Mouse (Mus musculus) midbrain, postnatal 0 days (tissue): ENCODE data around the gene Insig1. TPM values are rescaled to one million over a fixed set of nuclear protein-coding genes. Genes with fewer than 3 reads are reported as not detected.

Source experiments
- ATAC-seq: fragments of 200-750 bp; cut with Nextera tagmentation; 2 replicates; pipeline ENCODE4 v1.8.0; 2017; ENCODE audit warnings: moderate number of reproducible peaks, mild to moderate bottlenecking, moderate TSS enrichment, moderate library complexity; ENCODE audit not compliant: low FRiP score
- DNase-seq: peaks from one replicate; pipeline ENCODE4 v3.0.0-alpha.2; 2015; ENCODE audit warnings: low spot score
- H3K27ac ChIP-seq: fragments of 300-500 bp; sonication (generic); 2 replicates; pipeline ENCODE4 v1.5.1; 2014; ENCODE audit warnings: low read depth, mild to moderate bottlenecking, low read length, mixed read lengths
- H3K27me3 ChIP-seq: fragments of 300-500 bp; sonication (generic); 2 replicates; pipeline ENCODE4 v1.6.1; 2014; ENCODE audit warnings: low read length, control low read depth, mixed read lengths; ENCODE audit not compliant: insufficient read depth
- H3K36me3 ChIP-seq: fragments of 300-500 bp; sonication (generic); 2 replicates; pipeline ENCODE4 v1.6.1; 2014; ENCODE audit warnings: low read length, control low read depth, mixed read lengths; ENCODE audit not compliant: insufficient read depth
- H3K4me1 ChIP-seq: fragments of 300-500 bp; sonication (generic); 2 replicates; pipeline ENCODE4 v1.6.1; 2014; ENCODE audit warnings: mild to moderate bottlenecking, control low read depth, antibody characterized with exemption, low read length, mixed read lengths; ENCODE audit not compliant: insufficient read depth
- H3K4me2 ChIP-seq: fragments of 300-500 bp; sonication (generic); 2 replicates; pipeline ENCODE4 v1.6.1; 2014; ENCODE audit warnings: low read depth, mild to moderate bottlenecking, low read length, mixed read lengths; ENCODE audit not compliant: poor library complexity, severe bottlenecking
- H3K4me3 ChIP-seq: fragments of 300-500 bp; sonication (generic); 2 replicates; pipeline ENCODE4 v1.5.1; 2014; ENCODE audit warnings: low read depth, mild to moderate bottlenecking, low read length, moderate library complexity
- H3K9ac ChIP-seq: fragments of 300-500 bp; sonication (generic); replicated peaks from 2 replicates; pipeline ENCODE4 v1.6.1; 2014; ENCODE audit warnings: mild to moderate bottlenecking, low read length, moderate library complexity, mixed read lengths; ENCODE audit not compliant: poor library complexity, severe bottlenecking
- H3K9me3 ChIP-seq: fragments of 300-500 bp; sonication (generic); 2 replicates; pipeline ENCODE4 v1.6.1; 2016; ENCODE audit warnings: low read length, control low read depth
- CTCF ChIP-seq: IDR thresholded peaks from 2 replicates; pipeline ENCODE4 v1.5.1; 2016; ENCODE audit warnings: antibody characterized with exemption, mild to moderate bottlenecking
- WGBS: fragments of 180-500 bp; shearing (Covaris S2); extraction: QIAGEN DNeasy Blood & Tissue Kit; methylation state at CpG from one replicate; pipeline ENCODE4 v1.1.7; 2014; 5-methylcytosine and 5-hydroxymethylcytosine counted together
- polyA plus RNA-seq: library from polyadenylated mRNA; unstranded; fragments of >200 nt; fragmentation: Nextera tagmentation; extraction: Ambion mirVana; gene quantifications from 2 replicates; pipeline ENCODE4 v1.2.1, GENCODE M21; 2015
- total RNA-seq: library from RNA; depleted of rRNA; stranded (reverse); fragments of >200 nt; gene quantifications from 2 replicates; pipeline ENCODE4 v1.2.3, GENCODE M21; 2014

The Insig1 gene
- total and polyA plus RNA-seq, 2 experiments from 2014 or later: 97.9 to 164 TPM

DNA sequence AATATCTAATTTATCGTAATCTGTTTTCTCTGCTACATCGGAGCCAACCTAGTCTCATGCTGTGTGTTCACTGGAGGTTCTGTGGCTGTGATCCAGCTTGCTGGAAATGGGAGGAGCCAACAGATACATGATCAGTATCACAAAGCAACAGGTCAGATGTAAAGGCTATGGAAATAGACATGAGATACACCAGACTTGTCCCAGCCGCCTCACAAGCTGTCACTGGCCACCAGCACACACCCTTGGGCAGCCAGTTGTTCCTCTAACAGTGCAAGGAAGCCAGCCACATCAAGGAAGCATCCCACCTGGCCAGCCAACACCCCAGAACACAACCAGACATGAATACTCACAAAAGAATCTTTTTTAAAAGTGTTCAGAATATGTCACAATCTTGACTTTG lies 23.2 kb downstream of the Insig1 start:
- Histone ChIP-seq H3K9me3 (no peaks in the 10 kb centered on the region), H3K4me1 (no peaks in the 10 kb centered on the region), H3K4me3 (no peak overlapping the region), H3K9ac (no peak overlapping the region), H3K27ac (no peak overlapping the region), H3K4me2 (no peak overlapping the region), H3K36me3 (no peaks in the 10 kb centered on the region), H3K27me3 (no peaks in the 10 kb centered on the region)
- DNase-seq (no peak), ATAC-seq (no peak)
- TF ChIP-seq CTCF: no peak
- 77% methylated on average over 3 of the region's 3 CpGs for WGBS

DNA sequence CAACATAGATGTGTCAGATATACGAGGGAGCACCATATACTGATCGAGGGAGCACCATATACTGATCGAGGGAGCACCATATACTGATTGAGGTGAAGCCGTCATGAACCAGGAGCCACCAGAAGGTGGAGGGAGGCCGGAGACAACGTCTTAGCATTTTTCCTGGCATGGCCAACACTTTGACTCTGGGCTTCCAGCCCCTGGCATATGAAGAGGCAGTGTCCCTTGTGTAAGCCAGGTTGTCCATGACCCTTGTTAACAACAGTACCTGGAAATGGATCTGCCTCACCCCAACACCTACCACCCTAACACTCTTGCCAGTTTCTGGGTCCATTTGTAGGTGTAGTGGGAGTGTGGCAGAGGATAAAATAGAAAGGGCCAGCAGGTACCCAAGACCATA lies 23.7 kb downstream of the Insig1 start:
- 77% methylated on average over 6 of the region's 6 CpGs for WGBS
- no peak overlapping the region for H3K4me3 ChIP-seq
- H3K27me3 ChIP-seq: no peaks in the 10 kb centered on the region
- TF ChIP-seq CTCF: no peak
- no peaks in the 10 kb centered on the region for H3K36me3 ChIP-seq
- no peak overlapping the region for H3K4me2 ChIP-seq
- no peak overlapping the region for H3K9ac ChIP-seq
- DNase-seq: no peak
- no peaks in the 10 kb centered on the region for H3K9me3 ChIP-seq
- ATAC-seq: no peak
- H3K4me1 ChIP-seq: no peaks in the 10 kb centered on the region
- H3K27ac ChIP-seq: no peak overlapping the region

DNA sequence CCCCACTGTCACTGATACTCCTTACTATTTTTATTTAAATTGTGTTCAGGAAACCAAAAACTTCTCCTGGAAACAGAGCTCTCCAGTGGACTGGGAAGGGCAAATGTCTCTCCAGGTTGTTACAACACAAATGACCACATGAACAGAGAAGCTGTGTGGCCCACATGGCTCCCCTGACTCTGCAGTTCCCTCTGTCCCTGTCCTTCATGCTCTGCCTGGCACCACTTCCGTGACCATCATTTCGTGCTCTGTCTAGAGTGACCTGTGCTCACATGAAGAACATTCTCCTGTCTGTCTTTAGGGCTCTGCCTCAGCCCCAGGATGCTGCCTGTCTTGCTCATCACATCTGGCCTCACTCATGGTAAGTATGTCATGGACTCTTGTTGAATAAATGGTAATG lies 24.5 kb downstream of the Insig1 start:
- TF ChIP-seq CTCF: no peak
- WGBS: 83% methylated on average over 2 of the region's 2 CpGs
- no peak overlapping the region for H3K4me3 ChIP-seq
- no peak overlapping the region for H3K4me2 ChIP-seq
- H3K27ac ChIP-seq: no peak overlapping the region
- no peaks in the 10 kb centered on the region for H3K9me3 ChIP-seq
- H3K4me1 ChIP-seq: no peaks in the 10 kb centered on the region
- DNase-seq: no peak
- H3K36me3 ChIP-seq: no peaks in the 10 kb centered on the region
- H3K27me3 ChIP-seq: no peaks in the 10 kb centered on the region
- no peak for ATAC-seq
- H3K9ac ChIP-seq: no peak overlapping the region

DNA sequence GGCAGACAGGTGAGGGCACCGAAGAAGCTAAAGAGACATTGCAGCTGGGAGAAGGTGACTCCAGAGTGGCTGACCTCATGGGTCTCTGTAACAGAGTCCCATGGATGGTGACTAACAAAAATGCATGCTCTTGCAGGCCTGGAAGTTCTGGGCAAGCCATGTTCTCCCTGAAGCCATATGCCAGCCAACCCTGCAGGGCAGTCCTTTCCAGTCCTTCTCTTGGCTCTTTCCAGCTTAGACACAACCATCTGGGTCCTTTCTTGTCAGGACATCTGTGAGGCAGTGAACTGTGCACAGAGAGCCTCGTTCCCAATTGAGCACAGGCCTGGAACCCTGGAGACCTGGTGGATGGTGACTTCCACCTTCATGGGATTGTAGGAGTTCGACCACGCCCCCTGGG lies 35.8 kb downstream of the Insig1 start:
- H3K36me3 ChIP-seq: no peaks in the 10 kb centered on the region
- no peak for ATAC-seq
- H3K4me2 ChIP-seq: no peak overlapping the region
- no peak overlapping the region for H3K27ac ChIP-seq
- no peak overlapping the region for H3K4me3 ChIP-seq
- DNase-seq: no peak
- no peak overlapping the region for H3K9ac ChIP-seq
- no peaks in the 10 kb centered on the region for H3K9me3 ChIP-seq
- H3K4me1 ChIP-seq: no peaks in the 10 kb centered on the region
- no peak for TF ChIP-seq CTCF
- 66% methylated on average over 4 of the region's 4 CpGs for WGBS
- H3K27me3 ChIP-seq: no peaks in the 10 kb centered on the region

DNA sequence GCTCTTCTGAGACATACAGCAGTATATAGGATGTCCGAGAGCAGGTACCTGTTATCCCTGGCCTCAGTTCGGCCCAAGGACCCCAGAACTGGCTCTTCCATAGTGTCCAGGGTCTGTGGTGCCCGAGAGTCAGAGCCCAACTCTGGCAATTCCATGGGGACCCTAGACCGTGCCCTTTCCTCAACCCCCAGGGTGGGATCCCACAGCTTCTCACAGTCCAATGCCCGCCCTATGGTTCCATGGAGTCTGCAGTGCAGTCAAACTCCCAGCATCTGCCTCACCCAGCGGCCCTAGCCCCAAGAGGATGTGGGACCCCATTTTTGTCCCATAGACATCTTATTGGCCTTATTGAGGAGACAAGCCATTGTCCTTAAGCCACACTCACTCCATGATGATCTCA lies 36.8 kb downstream of the Insig1 start:
- no peak overlapping the region for H3K9ac ChIP-seq
- no peaks in the 10 kb centered on the region for H3K36me3 ChIP-seq
- no peaks in the 10 kb centered on the region for H3K9me3 ChIP-seq
- H3K4me1 ChIP-seq: no peaks in the 10 kb centered on the region
- no peaks in the 10 kb centered on the region for H3K27me3 ChIP-seq
- DNase-seq: no peak
- no peak overlapping the region for H3K27ac ChIP-seq
- no peak overlapping the region for H3K4me2 ChIP-seq
- ATAC-seq: no peak
- WGBS: 88% methylated on average over 6 of the region's 6 CpGs
- no peak for TF ChIP-seq CTCF
- no peak overlapping the region for H3K4me3 ChIP-seq

DNA sequence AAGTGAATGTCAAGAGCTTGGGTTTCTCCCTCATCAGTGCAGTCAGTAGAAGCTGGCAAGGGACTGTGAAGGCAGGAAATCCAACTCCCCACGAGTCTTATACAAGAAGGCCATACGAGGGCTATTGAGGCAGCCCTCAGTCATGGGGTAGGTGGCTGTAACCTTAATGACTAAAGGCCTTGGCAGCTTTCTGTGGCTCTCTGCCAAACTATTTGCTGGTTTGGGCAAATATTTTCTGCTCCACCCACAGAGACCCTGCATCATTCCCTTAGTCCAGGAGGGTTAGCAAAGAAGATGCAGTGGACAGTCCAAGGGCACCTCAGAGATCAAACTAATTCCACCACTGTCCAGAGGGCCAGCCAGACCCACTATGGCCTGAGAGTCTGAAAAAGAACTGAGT lies 39.7 kb downstream of the Insig1 start:
- no peaks in the 10 kb centered on the region for H3K9me3 ChIP-seq
- H3K9ac ChIP-seq: no peak overlapping the region
- no peaks in the 10 kb centered on the region for H3K27me3 ChIP-seq
- no peak overlapping the region for H3K4me2 ChIP-seq
- H3K36me3 ChIP-seq: no peaks in the 10 kb centered on the region
- no peak for TF ChIP-seq CTCF
- ATAC-seq (no peak), DNase-seq (no peak)
- 49% methylated on average over 2 of the region's 2 CpGs for WGBS
- H3K4me3 ChIP-seq: no peak overlapping the region
- no peaks in the 10 kb centered on the region for H3K4me1 ChIP-seq
- no peak overlapping the region for H3K27ac ChIP-seq
